Mouse (Mus musculus) adrenal gland (tissue): ENCODE data around the gene Fermt3.
"Not testable (repeated sequence)": the region's sequence is repeated elsewhere in the genome, so short reads cannot be mapped to it uniquely, and the experiment has no call there.

Source experiments
- intact Hi-C: fragments of 180-260 bp; cut with DNase I; formaldehyde crosslinking; loops from one replicate; pipeline ENCODE4 v1.15.1; 2025

Gene Fermt3

GRCm38 (mm10) chr19:6993011-6993770 lies 26.1 kb downstream of the Fermt3 start:
- intact Hi-C loops, result no loop called here

- intact Hi-C loops, result no loop called here
Observed at GRCm38 (mm10) chr19:6992011-6992858, 27.0 kb downstream of the Fermt3 start, which contains the start of gene Dnajc4. Gene Dnajc4 (minus strand): TSS chr19:6992572.

GRCm38 (mm10) chr19:6991166-6991565 lies 28.1 kb downstream of the Fermt3 start:
- intact Hi-C loops, result not testable (repeated sequence)

GRCm38 (mm10) chr19:6990712-6991111 lies 28.6 kb downstream of the Fermt3 start:
- intact Hi-C loops, result no loop called here

- intact Hi-C loops, result no loop called here
Observed at GRCm38 (mm10) chr19:6989251-6989650, 30.0 kb downstream of the Fermt3 start.

- intact Hi-C loops, result no loop called here
Observed at GRCm38 (mm10) chr19:6987904-6988285, 31.4 kb downstream of the Fermt3 start.

GRCm38 (mm10) chr19:6987061-6987903 lies 32.0 kb downstream of the Fermt3 start, which contains the start of gene Vegfb:
Gene Vegfb (minus strand): TSS chr19:6987651.
- intact Hi-C loops, result no loop called here

GRCm38 (mm10) chr19:6985951-6986708 lies 33.1 kb downstream of the Fermt3 start:
- intact Hi-C loops, result no loop called here

- intact Hi-C loops, result no loop called here
Observed at GRCm38 (mm10) chr19:6985300-6985699, 34.0 kb downstream of the Fermt3 start.

GRCm38 (mm10) chr19:6983621-6984020 lies 35.6 kb downstream of the Fermt3 start:
- intact Hi-C loops, result no loop called here

- intact Hi-C loops, result no loop called here
Observed at GRCm38 (mm10) chr19:6981465-6981864, 37.8 kb downstream of the Fermt3 start.

- intact Hi-C loops, result no loop called here
Observed at GRCm38 (mm10) chr19:6980381-6981093, 38.7 kb downstream of the Fermt3 start, which contains the start of gene Fkbp2. Gene Fkbp2 (minus strand): TSS chr19:6980501.

- intact Hi-C loops, result loop anchor here (5.0 kb wide), 1 partner anchor 37 kb away; the partner anchor contains the start of genes Bad and Gpr137
Observed at GRCm38 (mm10) chr19:6979486-6980380, 39.5 kb downstream of the Fermt3 start.

- intact Hi-C loops, result loop anchor here (5.0 kb wide), 1 partner anchor 37 kb away; the partner anchor contains the start of genes Bad and Gpr137
Observed at GRCm38 (mm10) chr19:6979001-6979479, 40.2 kb downstream of the Fermt3 start.

- intact Hi-C loops, result loop anchor here (5.0 kb wide), 1 partner anchor 36 kb away; the partner anchor contains the start of genes Bad and Gpr137
Observed at GRCm38 (mm10) chr19:6978639-6978974, 40.7 kb downstream of the Fermt3 start.

- intact Hi-C loops, result loop anchor here (5.0 kb wide), 1 partner anchor 36 kb away; the partner anchor contains the start of genes Bad and Gpr137
Observed at GRCm38 (mm10) chr19:6977759-6978638, 41.3 kb downstream of the Fermt3 start.
